Mouse (Mus musculus) intestine, embryonic 16.5 days (tissue): ENCODE measurements around the gene Cd3eap. TPM values are rescaled to one million over a fixed set of nuclear protein-coding genes. Genes with fewer than 3 reads are reported as not detected.
A peak's percentile ranks its signal among the peaks of the same experiment; 100 is the strongest.

Experiments used
- ATAC-seq: fragments of 200-750 bp; cut with Nextera tagmentation; 2 replicates; pipeline ENCODE4 v1.8.0; 2017; ENCODE audit warnings: moderate TSS enrichment, moderate library complexity
- H3K27ac ChIP-seq: fragments of 300-500 bp; sonication (generic); 2 replicates; pipeline ENCODE4 v1.5.1; 2014; ENCODE audit warnings: mild to moderate bottlenecking, low read length
- H3K27me3 ChIP-seq: fragments of 300-500 bp; sonication (generic); replicated peaks from 2 replicates; pipeline ENCODE4 v1.6.1; 2014; ENCODE audit warnings: low read length, control low read depth, mixed read lengths; ENCODE audit not compliant: control insufficient read depth, insufficient read depth
- H3K36me3 ChIP-seq: fragments of 300-500 bp; sonication (generic); 2 replicates; pipeline ENCODE4 v1.6.1; 2014; ENCODE audit warnings: low read length, control low read depth; ENCODE audit not compliant: control insufficient read depth, insufficient read depth
- H3K4me1 ChIP-seq: fragments of 300-500 bp; sonication (generic); 2 replicates; pipeline ENCODE4 v1.6.1; 2014; ENCODE audit warnings: low read length, control low read depth, mixed read lengths; ENCODE audit not compliant: control insufficient read depth, insufficient read depth
- H3K4me2 ChIP-seq: fragments of 300-500 bp; sonication (generic); 2 replicates; pipeline ENCODE4 v1.6.1; 2014; ENCODE audit warnings: low read depth, low read length, control low read depth
- H3K4me3 ChIP-seq: fragments of 300-500 bp; sonication (generic); 2 replicates; pipeline ENCODE4 v1.5.1; 2014; ENCODE audit warnings: mild to moderate bottlenecking, low read length
- H3K9ac ChIP-seq: fragments of 300-500 bp; sonication (generic); 2 replicates; pipeline ENCODE4 v1.6.1; 2014; ENCODE audit warnings: low read depth, low read length
- H3K9me3 ChIP-seq: fragments of 300-500 bp; sonication (generic); 2 replicates; pipeline ENCODE4 v1.6.1; 2016; ENCODE audit warnings: low read length, control low read depth; ENCODE audit not compliant: control insufficient read depth
- WGBS: fragments of 180-500 bp; shearing (Covaris S2); extraction: QIAGEN DNeasy Blood & Tissue Kit; methylation state at CpG from one replicate; pipeline ENCODE4 v1.1.7; 2014; 5-methylcytosine and 5-hydroxymethylcytosine counted together
- polyA plus RNA-seq: library from polyadenylated mRNA; unstranded; fragments of >200 nt; fragmentation: Nextera tagmentation; extraction: Ambion mirVana; gene quantifications from 2 replicates; pipeline ENCODE4 v1.2.1, GENCODE M21; 2015

Gene Cd3eap
- polyA plus RNA-seq, 1 experiment from 2014 or later = 24.3 TPM

DNA sequence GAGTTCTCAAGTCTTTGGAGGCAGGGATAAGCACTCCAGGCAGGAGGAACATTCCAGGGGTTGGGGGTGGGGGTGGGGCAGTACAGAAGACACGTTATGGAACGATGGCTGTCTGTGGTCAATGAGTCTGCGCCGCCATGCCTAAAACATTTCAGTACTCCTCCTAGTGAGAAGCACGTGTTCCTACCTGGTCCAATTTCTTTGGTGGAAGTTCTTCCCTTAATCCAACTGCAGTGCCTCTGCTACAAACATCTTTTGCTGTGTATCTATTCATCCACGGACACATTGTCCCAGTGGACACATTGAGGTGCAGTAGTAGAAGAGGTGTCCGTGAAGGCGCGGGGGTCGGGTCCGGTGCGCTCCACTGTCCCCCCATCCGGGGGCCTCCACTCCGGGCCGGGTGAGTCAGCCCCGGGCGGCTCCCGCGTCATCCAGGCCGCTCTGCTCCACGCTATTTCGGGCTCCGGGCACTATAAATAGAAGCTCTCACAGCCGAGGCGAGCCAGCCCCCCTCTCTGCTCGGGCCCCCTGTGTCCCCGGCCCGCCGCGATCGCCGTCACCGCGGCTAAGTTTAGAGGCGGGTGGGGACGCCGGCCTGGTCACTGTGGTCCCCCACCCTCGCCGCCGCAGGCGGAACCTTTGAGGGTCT lies 17.4 kb downstream of the Cd3eap start:
- 0 out of 2 replicates have a peak, but pooled peaks have one; percentile 8 for ATAC-seq
- H3K9me3 ChIP-seq = no peaks in the 10 kb centered on the region
- peaks cover 30% of the 10 kb centered on the region for H3K4me1 ChIP-seq
- peak overlapping the region; percentile 56 for H3K4me3 ChIP-seq
- no peaks in the 10 kb centered on the region for H3K27me3 ChIP-seq
- under 1% methylated on average over 41 of the region's 41 CpGs for WGBS
- H3K27ac ChIP-seq = peak overlapping the region; percentile 63; the same call in 1 of the 2 replicates
- H3K4me2 ChIP-seq = peak overlapping the region; percentile 91
- peak overlapping the region; percentile 68 for H3K9ac ChIP-seq
- H3K36me3 ChIP-seq = no peaks in the 10 kb centered on the region

DNA sequence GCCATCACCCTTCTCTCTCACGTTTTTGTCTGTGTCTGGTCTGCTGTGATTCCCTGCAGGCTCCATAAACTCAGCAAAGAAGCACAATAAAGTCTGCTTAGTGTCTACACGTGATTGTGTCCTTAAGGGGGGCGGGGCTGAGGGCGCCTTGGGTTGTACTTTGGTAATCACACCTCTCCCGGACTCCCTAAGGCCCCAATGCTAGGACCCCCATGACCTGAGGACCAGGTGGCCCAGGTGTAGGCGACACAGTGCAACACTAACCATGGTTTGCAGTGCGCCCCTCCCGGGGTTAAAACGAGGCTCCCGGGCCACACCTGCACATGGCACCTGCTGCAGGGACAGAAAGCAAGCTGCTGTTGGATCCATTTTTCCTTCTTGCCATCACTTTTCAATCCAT lies 18.0 kb downstream of the Cd3eap start:
- Histone ChIP-seq H3K27ac (no peak overlapping the region), H3K36me3 (no peaks in the 10 kb centered on the region), H3K4me2 (peak overlapping the region; percentile 91), H3K4me1 (peaks cover 30% of the 10 kb centered on the region), H3K4me3 (peak overlapping the region; percentile 56; the same call in 1 of the 2 replicates), H3K9ac (no peak overlapping the region), H3K27me3 (no peaks in the 10 kb centered on the region), H3K9me3 (no peaks in the 10 kb centered on the region)
- WGBS = 16% methylated on average over 10 of the region's 10 CpGs
- no peak for ATAC-seq

GRCm38 (mm10) chr7:19338596-19338995 lies 20.7 kb downstream of the Cd3eap start:
- no peak for ATAC-seq
- Histone ChIP-seq H3K36me3 (no peaks in the 10 kb centered on the region), H3K27ac (no peak overlapping the region), H3K9ac (no peak overlapping the region; the same call in 1 of the 2 replicates), H3K4me2 (no peak overlapping the region), H3K9me3 (no peaks in the 10 kb centered on the region), H3K4me3 (no peak overlapping the region), H3K4me1 (peaks cover 23% of the 10 kb centered on the region), H3K27me3 (no peaks in the 10 kb centered on the region)
- WGBS = 65% methylated on average over 7 of the region's 7 CpGs

- H3K4me3 ChIP-seq = no peak overlapping the region
- H3K9ac ChIP-seq = no peak overlapping the region; the same call in 1 of the 2 replicates
- no peak for ATAC-seq
- no peak overlapping the region for H3K27ac ChIP-seq
- no peak overlapping the region for H3K4me2 ChIP-seq
- WGBS = 50% methylated on average over 2 of the region's 2 CpGs
- no peaks in the 10 kb centered on the region for H3K9me3 ChIP-seq
- H3K27me3 ChIP-seq = no peaks in the 10 kb centered on the region
- no peaks in the 10 kb centered on the region for H3K36me3 ChIP-seq
- peaks cover 20% of the 10 kb centered on the region for H3K4me1 ChIP-seq
Observed at GRCm38 (mm10) chr7:19338060-19338459, 21.2 kb downstream of the Cd3eap start.

DNA sequence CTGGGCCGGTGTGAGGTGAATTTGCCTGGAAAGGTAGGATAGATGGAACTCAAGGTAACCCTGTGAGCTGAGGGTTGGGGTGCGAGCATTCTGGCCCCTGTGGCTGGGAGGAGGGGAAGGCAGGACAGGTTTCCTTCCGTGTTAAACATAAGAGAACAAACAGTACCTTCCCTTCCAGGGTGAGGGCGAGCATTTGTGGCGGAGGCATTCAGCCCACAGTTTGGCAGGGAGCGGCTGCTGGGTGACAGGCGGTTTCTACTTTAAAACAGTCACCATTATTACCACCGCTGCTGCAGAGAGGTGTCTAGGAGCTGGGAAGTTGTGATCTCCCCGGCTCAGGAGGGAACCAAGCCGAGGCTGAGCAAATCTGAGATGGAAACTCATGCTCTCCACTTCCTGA lies 22.2 kb downstream of the Cd3eap start:
- peaks cover 13% of the 10 kb centered on the region for H3K4me1 ChIP-seq
- WGBS = 56% methylated on average over 10 of the region's 10 CpGs
- ATAC-seq = no peak
- H3K9ac ChIP-seq = no peak overlapping the region
- no peak overlapping the region for H3K4me3 ChIP-seq
- no peaks in the 10 kb centered on the region for H3K36me3 ChIP-seq
- H3K4me2 ChIP-seq = no peak overlapping the region
- no peaks in the 10 kb centered on the region for H3K9me3 ChIP-seq
- H3K27me3 ChIP-seq = no peaks in the 10 kb centered on the region
- no peak overlapping the region for H3K27ac ChIP-seq

DNA sequence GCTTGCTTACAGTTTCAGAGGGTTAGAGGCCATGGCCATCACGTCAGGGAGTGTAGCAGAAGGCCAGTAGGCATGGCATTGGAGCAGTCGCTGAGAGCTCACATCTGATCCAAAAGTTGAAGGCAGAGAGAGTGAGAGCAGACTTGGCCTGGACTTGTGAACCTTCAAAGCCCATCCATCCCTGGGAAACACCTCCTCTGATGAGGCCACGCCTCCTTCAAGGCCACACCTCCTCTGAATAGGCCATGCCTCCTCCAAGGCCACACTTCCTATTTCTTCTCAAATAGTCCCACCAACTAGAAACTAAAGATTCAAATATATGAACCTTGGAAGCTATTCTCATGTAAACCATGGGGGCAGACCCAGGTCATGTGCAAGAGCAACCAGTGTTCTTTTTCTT lies 23.7 kb downstream of the Cd3eap start:
- no peaks in the 10 kb centered on the region for H3K36me3 ChIP-seq
- peak; percentile 36; the same call in 1 of the 2 replicates for ATAC-seq
- H3K4me1 ChIP-seq = peaks cover 3% of the 10 kb centered on the region; the same call in 1 of the 2 replicates
- H3K9ac ChIP-seq = no peak overlapping the region
- no peaks in the 10 kb centered on the region for H3K9me3 ChIP-seq
- WGBS = 48% methylated on average over 3 of the region's 3 CpGs
- no peaks in the 10 kb centered on the region for H3K27me3 ChIP-seq
- no peak overlapping the region for H3K4me3 ChIP-seq
- no peak overlapping the region for H3K27ac ChIP-seq
- no peak overlapping the region for H3K4me2 ChIP-seq

DNA sequence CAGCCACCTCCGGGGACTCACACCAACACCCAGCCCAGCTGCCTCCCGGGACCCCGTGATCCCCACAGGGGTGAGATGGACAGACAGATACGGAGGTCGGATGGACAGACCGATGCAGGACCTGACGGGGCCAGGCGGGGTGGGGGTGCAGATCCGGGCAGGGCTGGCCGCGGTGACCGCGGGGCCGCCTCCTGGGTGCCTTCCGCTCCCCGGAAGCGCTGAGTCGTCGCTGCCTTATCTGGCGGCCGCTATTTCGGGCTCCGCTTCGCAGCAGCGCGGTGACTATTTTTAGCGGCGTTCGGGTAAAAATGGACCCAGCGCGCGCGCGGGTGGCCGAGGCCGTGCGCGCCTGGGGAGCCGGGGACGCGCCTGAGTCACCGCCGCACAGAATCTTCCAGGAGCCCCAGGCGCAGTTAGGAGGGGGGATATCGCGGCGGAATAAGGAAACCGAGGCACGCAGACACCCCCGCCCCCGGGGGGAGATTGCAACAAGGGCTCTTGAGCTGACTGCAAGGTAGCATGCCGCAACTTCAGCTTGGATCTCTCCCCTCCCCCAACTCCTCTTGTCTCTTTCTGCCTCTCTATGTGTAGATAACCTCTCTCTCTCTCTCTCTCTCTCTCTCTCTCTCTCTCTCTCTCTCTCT lies 26.5 kb downstream of the Cd3eap start:
- Histone ChIP-seq H3K27me3 (no peaks in the 10 kb centered on the region), H3K36me3 (no peaks in the 10 kb centered on the region), H3K9ac (peak overlapping the region; percentile 76), H3K4me1 (0 out of 2 replicates have a peak, but pooled peaks cover 3% of the 10 kb centered on the region), H3K4me2 (peak overlapping the region; percentile 79), H3K4me3 (peak overlapping the region; percentile 64), H3K27ac (peak overlapping the region; percentile 57; the same call in 1 of the 2 replicates), H3K9me3 (no peaks in the 10 kb centered on the region)
- under 1% methylated on average over 52 of the region's 52 CpGs for WGBS
- ATAC-seq = peak; percentile 67

DNA sequence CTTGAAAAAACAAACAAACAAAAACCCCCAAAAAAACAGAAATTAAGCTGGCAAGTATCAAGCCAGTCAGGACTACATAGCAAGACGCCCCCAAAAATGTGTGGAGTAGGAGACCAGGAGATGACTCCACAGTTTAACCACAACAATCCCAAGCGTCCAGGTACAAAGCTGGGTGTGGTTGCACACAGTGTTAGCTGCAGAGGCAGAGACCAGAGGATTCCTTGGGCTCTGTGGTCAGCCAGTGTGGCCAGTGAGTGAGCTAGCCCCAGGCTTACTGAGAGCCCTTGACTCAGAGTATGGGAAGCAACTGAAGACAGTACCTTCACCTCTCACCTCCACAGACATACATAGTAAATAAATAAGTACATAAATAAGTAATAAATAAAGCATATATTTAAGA lies 27.4 kb downstream of the Cd3eap start:
- Histone ChIP-seq H3K27ac (no peak overlapping the region), H3K9me3 (no peaks in the 10 kb centered on the region), H3K36me3 (no peaks in the 10 kb centered on the region), H3K4me1 (peaks cover 8% of the 10 kb centered on the region), H3K27me3 (no peaks in the 10 kb centered on the region), H3K4me3 (no peak overlapping the region), H3K9ac (no peak overlapping the region), H3K4me2 (no peak overlapping the region)
- 63% methylated on average over 2 of the region's 2 CpGs for WGBS
- no peak for ATAC-seq

DNA sequence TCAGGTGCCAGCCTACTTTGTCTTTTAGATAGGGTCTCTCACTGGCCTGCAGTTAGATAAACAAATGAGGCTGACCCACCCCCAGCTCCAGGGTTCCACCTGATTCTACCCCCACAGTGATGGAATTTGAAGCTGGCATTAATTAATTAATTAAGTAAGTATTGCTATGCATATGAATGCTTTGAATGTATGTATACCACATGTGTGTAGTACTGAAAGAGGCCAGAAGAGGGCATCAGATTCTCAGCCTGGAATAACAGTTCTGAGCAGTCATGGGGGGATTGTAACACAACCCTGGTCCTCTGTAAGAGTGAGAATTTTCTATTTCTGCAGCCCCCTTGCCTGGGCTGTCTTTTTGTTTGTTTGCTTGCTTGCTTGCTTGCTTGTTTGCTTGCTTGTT lies 30.9 kb downstream of the Cd3eap start:
- no peaks in the 10 kb centered on the region for H3K36me3 ChIP-seq
- H3K27ac ChIP-seq = no peak overlapping the region
- H3K9me3 ChIP-seq = no peaks in the 10 kb centered on the region
- H3K4me3 ChIP-seq = no peak overlapping the region
- no peak overlapping the region for H3K4me2 ChIP-seq
- H3K4me1 ChIP-seq = peaks cover 11% of the 10 kb centered on the region
- no peaks in the 10 kb centered on the region for H3K27me3 ChIP-seq
- no peak overlapping the region for H3K9ac ChIP-seq
- no peak for ATAC-seq
